Mouse (Mus musculus) hindbrain, embryonic 11.5 days (tissue): Measurements from ENCODE around the gene Clptm1. TPM values are rescaled to one million over a fixed set of nuclear protein-coding genes. Genes with fewer than 3 reads are reported as not detected.

Experiments used
- ATAC-seq: fragments of 200-750 bp; cut with Nextera tagmentation; 2 replicates; pipeline ENCODE4 v1.8.0; 2017; ENCODE audit warnings: mild to moderate bottlenecking, moderate TSS enrichment, moderate library complexity; ENCODE audit not compliant: low FRiP score
- DNase-seq: peaks from one replicate; pipeline ENCODE4 v3.0.0-alpha.2; 2015; ENCODE audit warnings: low spot score
- H3K27ac ChIP-seq: fragments of 300-500 bp; sonication (generic); 2 replicates; pipeline ENCODE4 v1.5.1; 2014; ENCODE audit warnings: mild to moderate bottlenecking, low read depth, low read length
- H3K27me3 ChIP-seq: fragments of 300-500 bp; sonication (generic); 2 replicates; pipeline ENCODE4 v1.6.1; 2014; ENCODE audit warnings: mild to moderate bottlenecking, low read length, moderate library complexity, mixed read lengths; ENCODE audit not compliant: control insufficient read depth, insufficient read depth
- H3K36me3 ChIP-seq: fragments of 300-500 bp; sonication (generic); 2 replicates; pipeline ENCODE4 v1.6.1; 2014; ENCODE audit warnings: mild to moderate bottlenecking, low read length, moderate library complexity, mixed read lengths; ENCODE audit not compliant: control insufficient read depth, insufficient read depth
- H3K4me1 ChIP-seq: fragments of 300-500 bp; sonication (generic); replicated peaks from 2 replicates; pipeline ENCODE4 v1.6.1; 2014; ENCODE audit warnings: low read length, mixed read lengths; ENCODE audit not compliant: control insufficient read depth, insufficient read depth
- H3K4me2 ChIP-seq: fragments of 300-500 bp; sonication (generic); replicated peaks from 2 replicates; pipeline ENCODE4 v1.6.1; 2014; ENCODE audit warnings: mild to moderate bottlenecking, low read depth, low read length
- H3K4me3 ChIP-seq: fragments of 300-500 bp; sonication (generic); 2 replicates; pipeline ENCODE4 v1.5.1; 2014; ENCODE audit warnings: low read depth, low read length
- H3K9ac ChIP-seq: fragments of 300-500 bp; sonication (generic); 2 replicates; pipeline ENCODE4 v1.6.1; 2014; ENCODE audit warnings: low read depth, low read length
- H3K9me3 ChIP-seq: fragments of 300-500 bp; sonication (generic); 2 replicates; pipeline ENCODE4 v1.6.1; 2016; ENCODE audit warnings: low read length; ENCODE audit not compliant: control insufficient read depth
- WGBS: fragments of 180-500 bp; shearing (Covaris S2); extraction: QIAGEN DNeasy Blood & Tissue Kit; methylation state at CpG from one replicate; pipeline ENCODE4 v1.1.7; 2014; 5-methylcytosine and 5-hydroxymethylcytosine counted together
- polyA plus RNA-seq: library from polyadenylated mRNA; unstranded; fragments of >200 nt; fragmentation: Nextera tagmentation; extraction: Ambion mirVana; gene quantifications from 2 replicates; pipeline ENCODE4 v1.2.1, GENCODE M21; 2014

Gene Clptm1
- polyA plus RNA-seq, 1 experiment from 2014 or later = 86.2 TPM

DNA sequence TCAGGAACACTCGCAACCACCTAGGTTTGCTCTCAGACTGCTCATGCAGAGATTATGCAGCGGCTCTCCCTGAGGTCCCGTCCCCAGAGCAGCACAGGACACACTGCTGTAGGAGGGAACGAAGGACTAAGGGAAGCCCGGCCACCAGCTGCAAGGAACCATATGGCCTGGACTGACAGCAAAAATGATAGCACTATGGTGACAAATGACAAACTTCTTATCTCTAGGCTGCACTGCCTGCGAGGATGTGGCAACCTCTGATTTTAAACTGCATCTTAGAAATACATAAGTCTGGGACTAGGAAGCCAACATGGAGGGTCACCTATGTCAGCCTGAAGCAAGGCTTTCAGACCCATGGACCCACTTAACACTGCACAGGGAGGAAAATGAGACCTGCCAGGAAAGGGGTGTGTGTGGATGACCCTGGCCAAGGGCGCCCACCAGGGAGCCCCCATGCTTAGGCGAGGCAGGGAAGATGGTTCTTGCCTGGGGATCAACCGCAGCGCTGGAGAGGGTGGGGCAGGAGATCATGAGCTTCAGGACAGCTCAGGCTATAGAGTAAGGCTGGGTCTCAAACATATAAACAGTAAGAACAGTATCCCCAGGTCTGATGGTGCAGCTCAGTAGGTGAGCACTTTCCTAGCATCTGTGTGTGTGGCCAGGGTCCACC, 71.6 kb downstream of the Clptm1 start:
- ATAC-seq (no peak), DNase-seq (no peak)
- H3K27ac ChIP-seq = no peak overlapping the region
- peaks cover 20% of the 10 kb centered on the region; the same call in 1 of the 2 replicates for H3K36me3 ChIP-seq
- no peak overlapping the region for H3K9ac ChIP-seq
- no peaks in the 10 kb centered on the region for H3K9me3 ChIP-seq
- no peaks in the 10 kb centered on the region for H3K4me1 ChIP-seq
- no peaks in the 10 kb centered on the region for H3K27me3 ChIP-seq
- no peak overlapping the region for H3K4me3 ChIP-seq
- no peak overlapping the region for H3K4me2 ChIP-seq
- WGBS = 91% methylated on average over 10 of the region's 10 CpGs

DNA sequence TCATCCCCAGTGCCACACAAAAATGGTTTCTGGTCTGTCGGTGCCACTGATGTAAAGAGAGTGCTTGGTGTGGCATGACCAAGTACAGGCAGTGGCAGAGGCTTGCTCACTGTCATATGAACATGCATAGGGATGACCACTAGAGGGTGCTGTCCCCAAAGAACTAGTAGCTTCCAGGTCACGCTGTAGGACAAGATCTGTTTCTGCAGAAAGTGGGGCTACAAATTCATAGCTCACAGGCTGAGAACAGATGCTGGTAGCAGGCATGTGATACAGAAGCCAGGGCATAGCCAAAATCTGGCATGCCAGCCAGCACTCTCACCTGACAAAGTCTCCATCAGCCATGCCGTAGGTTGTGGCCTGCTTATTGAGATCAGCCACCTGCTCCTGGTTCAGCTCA, 74.9 kb downstream of the Clptm1 start:
- Histone ChIP-seq H3K4me3 (no peak overlapping the region), H3K9me3 (no peaks in the 10 kb centered on the region), H3K9ac (no peak overlapping the region), H3K27me3 (no peaks in the 10 kb centered on the region), H3K4me1 (no peaks in the 10 kb centered on the region), H3K4me2 (no peak overlapping the region), H3K36me3 (peaks cover 35% of the 10 kb centered on the region), H3K27ac (no peak overlapping the region)
- ATAC-seq (peak; percentile 34; the same call in 1 of the 2 replicates), DNase-seq (peak; percentile 81)
- WGBS = 66% methylated on average over 3 of the region's 3 CpGs

GRCm38 (mm10) chr7:19589207-19589606, 75.6 kb downstream of the Clptm1 start:
- WGBS = 74% methylated on average over 3 of the region's 3 CpGs
- no peak overlapping the region for H3K9ac ChIP-seq
- no peak overlapping the region for H3K4me3 ChIP-seq
- H3K27me3 ChIP-seq = no peaks in the 10 kb centered on the region
- peaks cover 41% of the 10 kb centered on the region for H3K36me3 ChIP-seq
- ATAC-seq = peak; percentile 2; the same call in 1 of the 2 replicates
- H3K4me1 ChIP-seq = no peaks in the 10 kb centered on the region
- no peak overlapping the region for H3K4me2 ChIP-seq
- no peak overlapping the region for H3K27ac ChIP-seq
- no peaks in the 10 kb centered on the region for H3K9me3 ChIP-seq
- peak; percentile 68 for DNase-seq

DNA sequence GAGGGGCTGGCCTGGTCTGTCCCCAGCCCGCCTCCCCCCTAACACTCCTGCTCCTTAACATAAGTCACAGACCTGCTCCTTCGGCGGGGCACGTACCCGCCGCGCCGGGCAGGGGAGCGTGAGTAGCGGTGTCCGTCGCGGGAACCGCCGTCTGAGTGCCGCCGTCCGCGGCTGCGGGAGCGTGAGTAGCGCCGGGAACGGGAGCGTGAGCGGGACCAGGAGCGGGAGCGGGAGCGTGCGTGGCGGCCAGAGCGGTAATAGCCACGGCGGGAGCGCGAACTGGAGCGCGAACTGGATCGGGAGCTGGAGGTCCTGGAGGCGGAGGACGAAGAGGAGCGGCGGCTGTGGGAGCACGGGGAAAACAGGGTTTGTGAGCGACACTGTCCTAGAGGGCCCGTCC, 78.6 kb downstream of the Clptm1 start:
- Histone ChIP-seq H3K4me2 (no peak overlapping the region), H3K9me3 (no peaks in the 10 kb centered on the region), H3K9ac (no peak overlapping the region), H3K27ac (no peak overlapping the region), H3K36me3 (peaks cover 46% of the 10 kb centered on the region), H3K27me3 (no peaks in the 10 kb centered on the region), H3K4me3 (no peak overlapping the region), H3K4me1 (no peaks in the 10 kb centered on the region)
- ATAC-seq (no peak), DNase-seq (no peak)
- WGBS = 67% methylated on average over 46 of the region's 46 CpGs

Other genes starting within 250 kb of the Clptm1 start
- gene Mark4, start 206.2 kb downstream of the Clptm1 start, polyA plus RNA-seq = 11.5 and 13.3 TPM in 2 replicates
- 0.66 and 0.76 TPM in 2 replicates for gene Exoc3l2, start 201.7 kb downstream of the Clptm1 start, polyA plus RNA-seq
- 2.4 and 2.5 TPM in 2 replicates for gene Bloc1s3, start 156.7 kb downstream of the Clptm1 start, polyA plus RNA-seq
- 45.7 and 49.8 TPM in 2 replicates for gene Trappc6a, start 156.6 kb downstream of the Clptm1 start, polyA plus RNA-seq
- 0.10 and 0.17 TPM in 2 replicates for gene Nkpd1, start 147.2 kb downstream of the Clptm1 start, polyA plus RNA-seq
- 4.2 and 5.8 TPM in 2 replicates for gene Ppp1r37, start 102.0 kb downstream of the Clptm1 start, polyA plus RNA-seq
- 0.22 and 0.38 TPM in 2 replicates for gene Zfp296, start 87.7 kb downstream of the Clptm1 start, polyA plus RNA-seq
- gene Gemin7, start 87.4 kb downstream of the Clptm1 start, polyA plus RNA-seq = 161 and 173 TPM in 2 replicates
- gene Clasrp, start 60.5 kb downstream of the Clptm1 start, polyA plus RNA-seq = 49.8 and 50.5 TPM in 2 replicates
- gene Relb, start 35.6 kb downstream of the Clptm1 start, polyA plus RNA-seq = 3.7 and 3.9 TPM in 2 replicates
- 0.33 TPM in 1 of 2 replicates, not detected in the other for gene Apoc2, start 12.9 kb upstream of the Clptm1 start, polyA plus RNA-seq
- not detected in 2 replicates for gene Gm44805, start 16.4 kb upstream of the Clptm1 start, polyA plus RNA-seq
- gene Apoc4, start 16.4 kb upstream of the Clptm1 start, polyA plus RNA-seq = not detected in 2 replicates
- gene Apoc1, start 27.6 kb upstream of the Clptm1 start, polyA plus RNA-seq = 3.0 and 3.4 TPM in 2 replicates
- 192 and 221 TPM in 2 replicates for gene Apoe, start 34.2 kb upstream of the Clptm1 start, polyA plus RNA-seq
- 113 and 129 TPM in 2 replicates for gene Tomm40, start 50.4 kb upstream of the Clptm1 start, polyA plus RNA-seq
- gene Nectin2, start 85.5 kb upstream of the Clptm1 start, polyA plus RNA-seq = 52.5 and 60.3 TPM in 2 replicates
- 20.6 and 22.1 TPM in 2 replicates for gene Bcam, start 106.0 kb upstream of the Clptm1 start, polyA plus RNA-seq
- gene Cblc, start 131.8 kb upstream of the Clptm1 start, polyA plus RNA-seq = 0.59 and 0.63 TPM in 2 replicates
- gene Bcl3, start 157.7 kb upstream of the Clptm1 start, polyA plus RNA-seq = 0.26 and 0.33 TPM in 2 replicates
- gene Gm19345, start 187.0 kb upstream of the Clptm1 start, polyA plus RNA-seq = 0.17 TPM in 1 of 2 replicates, not detected in the other
- gene Ceacam16, start 196.3 kb upstream of the Clptm1 start, polyA plus RNA-seq = not detected in 2 replicates
- not detected in 2 replicates for gene Ceacam19, start 222.9 kb upstream of the Clptm1 start, polyA plus RNA-seq